Mouse (Mus musculus): ENCODE data around the gene Slc30a1. TPM values are rescaled to one million over a fixed set of nuclear protein-coding genes. Genes with fewer than 3 reads are reported as not detected.

Gene Slc30a1
- polyA plus RNA-seq, 1 experiment from 2014 or later = 4.0 TPM

- no peak overlapping the region for H3K4me3 ChIP-seq (replicated peaks)
- no peak overlapping the region for H3K9ac ChIP-seq
- no peaks in the 10 kb centered on the region for H3K9me3 ChIP-seq (replicated peaks)
- H3K27me3 ChIP-seq = no peaks in the 10 kb centered on the region
- ATAC-seq (ENCODE audit: insufficient number of reproducible peaks, low FRiP score, low TSS enrichment, low read depth) = no peak
- H3K4me1 ChIP-seq = peaks cover 20% of the 10 kb centered on the region
- no peak overlapping the region for H3K4me2 ChIP-seq (replicated peaks)
- no peak overlapping the region for H3K27ac ChIP-seq (replicated peaks)
- WGBS = 49% methylated on average over 4 of the region's 4 CpGs
- no peaks in the 10 kb centered on the region for H3K36me3 ChIP-seq
Measured at GRCm38 (mm10) chr1:191925496-191925895, 18.9 kb downstream of the Slc30a1 start.

DNA sequence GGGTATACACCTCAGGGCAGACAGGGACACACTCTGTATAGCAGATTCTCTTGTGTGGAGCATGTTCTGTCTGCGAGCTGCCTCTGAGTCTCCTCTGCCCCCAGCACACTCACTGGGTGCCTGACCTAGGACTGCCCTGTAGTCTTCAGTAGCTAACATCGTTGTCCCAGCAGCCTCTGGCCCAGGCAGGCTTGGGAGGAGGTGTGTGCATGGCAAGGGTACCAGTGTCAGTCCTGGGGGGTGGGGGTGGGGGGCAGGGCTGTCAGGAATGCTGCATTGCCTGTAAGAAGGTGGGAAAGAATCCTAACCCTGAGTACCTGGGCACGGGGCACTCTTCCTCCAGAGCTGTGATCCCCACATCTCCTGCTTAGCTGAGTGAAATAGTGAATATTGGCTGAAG is 20.1 kb downstream of the Slc30a1 start:
- Histone ChIP-seq H3K27ac (replicated peaks) (no peak overlapping the region), H3K4me1 (peaks cover 20% of the 10 kb centered on the region), H3K4me3 (replicated peaks) (no peak overlapping the region), H3K9ac (no peak overlapping the region), H3K27me3 (no peaks in the 10 kb centered on the region), H3K4me2 (replicated peaks) (no peak overlapping the region), H3K36me3 (no peaks in the 10 kb centered on the region), H3K9me3 (replicated peaks) (no peaks in the 10 kb centered on the region)
- 34% methylated on average over 3 of the region's 3 CpGs for WGBS
- ATAC-seq (ENCODE audit: insufficient number of reproducible peaks, low FRiP score, low TSS enrichment, low read depth) = no peak

DNA sequence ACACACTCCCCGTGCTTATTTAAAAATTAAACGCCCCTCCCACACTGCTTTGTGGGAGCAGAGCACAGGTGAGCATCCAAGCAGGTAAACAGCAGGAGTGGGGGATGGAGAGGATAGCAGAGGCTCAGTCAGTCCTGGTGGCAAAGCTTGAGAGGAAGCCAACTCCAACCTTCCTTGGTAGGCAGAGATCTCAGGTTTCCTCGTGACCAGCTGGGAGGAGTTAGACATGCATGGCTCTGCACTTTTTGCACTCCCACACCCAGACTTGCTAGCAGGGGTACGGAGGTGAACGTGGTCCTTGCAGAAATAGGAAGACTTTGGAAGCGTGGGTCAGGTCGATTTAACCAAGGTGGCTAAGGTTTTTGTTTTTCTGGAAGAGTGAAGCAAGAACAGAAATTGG is 21.8 kb downstream of the Slc30a1 start:
- Histone ChIP-seq H3K9ac (no peak overlapping the region), H3K4me2 (replicated peaks) (no peak overlapping the region), H3K36me3 (no peaks in the 10 kb centered on the region), H3K9me3 (replicated peaks) (no peaks in the 10 kb centered on the region), H3K4me1 (peaks cover 20% of the 10 kb centered on the region), H3K27ac (replicated peaks) (no peak overlapping the region), H3K27me3 (no peaks in the 10 kb centered on the region), H3K4me3 (replicated peaks) (no peak overlapping the region)
- ATAC-seq (ENCODE audit: insufficient number of reproducible peaks, low FRiP score, low TSS enrichment, low read depth) = no peak
- WGBS = 53% methylated on average over 7 of the region's 7 CpGs

GRCm38 (mm10) chr1:191929065-191929464 is 22.5 kb downstream of the Slc30a1 start:
- H3K9ac ChIP-seq = no peak overlapping the region
- 71% methylated on average over 8 of the region's 8 CpGs for WGBS
- no peak overlapping the region for H3K27ac ChIP-seq (replicated peaks)
- no peaks in the 10 kb centered on the region for H3K9me3 ChIP-seq (replicated peaks)
- no peak for ATAC-seq (ENCODE audit: insufficient number of reproducible peaks, low FRiP score, low TSS enrichment, low read depth)
- no peak overlapping the region for H3K4me2 ChIP-seq (replicated peaks)
- H3K4me1 ChIP-seq = peaks cover 20% of the 10 kb centered on the region
- H3K27me3 ChIP-seq = no peaks in the 10 kb centered on the region
- H3K4me3 ChIP-seq (replicated peaks) = no peak overlapping the region
- no peaks in the 10 kb centered on the region for H3K36me3 ChIP-seq

GRCm38 (mm10) chr1:191929897-191930524 is 23.4 kb downstream of the Slc30a1 start:
- WGBS = 69% methylated on average over 12 of the region's 12 CpGs
- H3K9ac ChIP-seq = no peak overlapping the region
- no peaks in the 10 kb centered on the region for H3K36me3 ChIP-seq
- no peak for ATAC-seq (ENCODE audit: insufficient number of reproducible peaks, low FRiP score, low TSS enrichment, low read depth)
- no peaks in the 10 kb centered on the region for H3K27me3 ChIP-seq
- H3K4me2 ChIP-seq (replicated peaks) = no peak overlapping the region
- H3K4me3 ChIP-seq (replicated peaks) = no peak overlapping the region
- peaks cover 20% of the 10 kb centered on the region for H3K4me1 ChIP-seq
- H3K9me3 ChIP-seq (replicated peaks) = no peaks in the 10 kb centered on the region
- no peak overlapping the region for H3K27ac ChIP-seq (replicated peaks)

DNA sequence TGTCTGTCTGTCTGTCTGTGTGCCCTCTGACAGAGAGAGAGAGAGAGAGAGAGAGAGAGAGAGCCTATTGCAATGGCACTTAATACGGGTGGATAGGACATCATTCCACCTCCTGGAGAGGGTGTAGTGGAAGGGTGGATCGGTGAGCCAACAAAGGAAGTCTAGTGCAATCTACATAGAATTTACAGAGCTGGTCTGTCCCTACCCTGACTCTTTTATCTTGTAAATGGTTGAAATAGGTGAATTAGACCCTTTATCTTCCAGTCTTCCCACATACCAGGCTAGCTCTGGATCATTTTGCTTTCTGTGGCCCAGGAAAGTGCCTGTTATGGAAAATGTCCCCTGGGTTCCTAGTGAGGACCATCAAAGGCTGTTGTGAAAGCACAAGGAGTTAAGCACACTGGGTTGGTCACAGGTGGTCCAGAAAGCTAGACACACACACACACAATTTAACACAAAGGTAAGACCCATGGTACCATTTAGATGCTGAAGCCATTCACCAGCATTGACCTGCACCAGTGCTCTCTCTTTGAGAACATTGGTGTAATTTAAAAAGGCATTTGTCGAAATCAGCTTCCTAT is 24.0 kb downstream of the Slc30a1 start:
- no peak overlapping the region for H3K27ac ChIP-seq (replicated peaks)
- H3K4me1 ChIP-seq = peaks cover 20% of the 10 kb centered on the region
- no peaks in the 10 kb centered on the region for H3K9me3 ChIP-seq (replicated peaks)
- 77% methylated on average over 3 of the region's 3 CpGs for WGBS
- H3K4me3 ChIP-seq (replicated peaks) = no peak overlapping the region
- H3K4me2 ChIP-seq (replicated peaks) = no peak overlapping the region
- H3K9ac ChIP-seq = no peak overlapping the region
- no peaks in the 10 kb centered on the region for H3K36me3 ChIP-seq
- no peak for ATAC-seq (ENCODE audit: insufficient number of reproducible peaks, low FRiP score, low TSS enrichment, low read depth)
- no peaks in the 10 kb centered on the region for H3K27me3 ChIP-seq

GRCm38 (mm10) chr1:191932286-191932985 is 25.9 kb downstream of the Slc30a1 start:
- ATAC-seq (ENCODE audit: insufficient number of reproducible peaks, low FRiP score, low TSS enrichment, low read depth) = no peak
- 56% methylated on average over 8 of the region's 8 CpGs for WGBS
- Histone ChIP-seq H3K27me3 (no peaks in the 10 kb centered on the region), H3K4me3 (replicated peaks) (no peak overlapping the region), H3K4me2 (replicated peaks) (no peak overlapping the region), H3K4me1 (peaks cover 11% of the 10 kb centered on the region; the same call in 1 of the 2 replicates), H3K9ac (no peak overlapping the region), H3K27ac (replicated peaks) (no peak overlapping the region), H3K9me3 (replicated peaks) (no peaks in the 10 kb centered on the region), H3K36me3 (no peaks in the 10 kb centered on the region)

- Histone ChIP-seq H3K27me3 (no peaks in the 10 kb centered on the region), H3K4me3 (replicated peaks) (no peak overlapping the region), H3K9me3 (replicated peaks) (no peaks in the 10 kb centered on the region), H3K4me1 (peaks cover 4% of the 10 kb centered on the region; the same call in 1 of the 2 replicates), H3K4me2 (replicated peaks) (no peak overlapping the region), H3K9ac (no peak overlapping the region), H3K36me3 (no peaks in the 10 kb centered on the region), H3K27ac (replicated peaks) (no peak overlapping the region)
- no peak for ATAC-seq (ENCODE audit: insufficient number of reproducible peaks, low FRiP score, low TSS enrichment, low read depth)
- 80% methylated on average over 4 of the region's 4 CpGs for WGBS
Measured at GRCm38 (mm10) chr1:191932986-191933632, 26.5 kb downstream of the Slc30a1 start.

DNA sequence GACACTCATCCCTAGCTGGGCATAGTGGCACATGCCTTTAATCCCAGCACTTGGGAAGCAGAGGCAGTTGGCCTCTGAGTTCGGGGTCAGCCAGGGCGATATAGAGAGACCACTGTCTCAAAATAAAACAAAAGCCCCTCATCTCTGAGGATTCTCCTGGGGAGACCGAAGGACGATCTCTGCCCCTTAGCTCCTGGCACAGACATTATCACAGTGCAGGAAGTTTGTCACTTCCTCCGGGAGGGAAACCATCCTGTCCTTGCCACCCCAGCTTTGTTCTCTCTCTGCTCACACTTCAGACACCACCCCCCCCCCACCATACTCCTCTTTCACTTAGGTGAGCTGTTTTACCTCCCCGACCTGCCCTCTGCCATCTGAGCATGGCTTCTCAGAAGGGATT is 37.1 kb downstream of the Slc30a1 start:
- H3K4me1 ChIP-seq = no peaks in the 10 kb centered on the region
- H3K4me2 ChIP-seq (replicated peaks) = no peak overlapping the region
- ATAC-seq (ENCODE audit: insufficient number of reproducible peaks, low FRiP score, low TSS enrichment, low read depth) = no peak
- H3K9ac ChIP-seq = no peak overlapping the region
- WGBS = 73% methylated on average over 6 of the region's 6 CpGs
- no peaks in the 10 kb centered on the region; the same call in 1 of the 2 replicates for H3K27me3 ChIP-seq
- no peak overlapping the region for H3K4me3 ChIP-seq (replicated peaks)
- no peak overlapping the region for H3K27ac ChIP-seq (replicated peaks)
- H3K9me3 ChIP-seq (replicated peaks) = no peaks in the 10 kb centered on the region
- H3K36me3 ChIP-seq = no peaks in the 10 kb centered on the region

GRCm38 (mm10) chr1:191945341-191945740 is 38.8 kb downstream of the Slc30a1 start:
- no peak for ATAC-seq (ENCODE audit: insufficient number of reproducible peaks, low FRiP score, low TSS enrichment, low read depth)
- Histone ChIP-seq H3K9me3 (replicated peaks) (no peaks in the 10 kb centered on the region), H3K36me3 (no peaks in the 10 kb centered on the region), H3K9ac (no peak overlapping the region), H3K4me1 (no peaks in the 10 kb centered on the region), H3K27me3 (no peaks in the 10 kb centered on the region; the same call in 1 of the 2 replicates), H3K4me2 (replicated peaks) (no peak overlapping the region), H3K27ac (replicated peaks) (no peak overlapping the region), H3K4me3 (replicated peaks) (no peak overlapping the region)
- 91% methylated on average over 8 of the region's 8 CpGs for WGBS

DNA sequence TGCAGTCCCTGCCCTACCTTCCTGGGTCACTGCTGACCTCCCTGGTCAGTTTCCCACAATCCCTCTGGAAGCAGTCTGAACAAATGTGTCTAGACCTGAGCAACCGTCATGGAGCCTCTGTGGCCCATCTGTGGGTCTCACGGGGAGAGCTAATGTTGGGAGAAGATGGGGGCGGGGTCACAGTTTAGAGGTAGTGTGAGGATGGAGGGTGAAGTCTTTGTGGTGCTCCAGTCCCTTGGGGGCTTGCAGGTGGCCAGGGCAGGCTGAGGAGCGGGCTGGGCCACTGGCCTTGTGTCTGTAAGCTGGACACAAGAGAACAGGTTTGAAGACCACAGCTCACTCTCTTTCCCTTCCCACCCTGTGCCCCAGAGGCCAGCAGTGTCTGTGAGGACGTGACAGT is 39.2 kb downstream of the Slc30a1 start:
- 75% methylated on average over 5 of the region's 5 CpGs for WGBS
- Histone ChIP-seq H3K4me3 (replicated peaks) (no peak overlapping the region), H3K9ac (no peak overlapping the region), H3K27me3 (no peaks in the 10 kb centered on the region; the same call in 1 of the 2 replicates), H3K9me3 (replicated peaks) (no peaks in the 10 kb centered on the region), H3K4me2 (replicated peaks) (no peak overlapping the region), H3K4me1 (no peaks in the 10 kb centered on the region), H3K27ac (replicated peaks) (no peak overlapping the region), H3K36me3 (no peaks in the 10 kb centered on the region)
- no peak for ATAC-seq (ENCODE audit: insufficient number of reproducible peaks, low FRiP score, low TSS enrichment, low read depth)
